Mouse (Mus musculus) retina, adult 2 months (tissue): ENCODE data around the gene Fip1l1.

ENCODE experiments used
- DNase-seq: peaks from one replicate; pipeline ENCODE4 v3.0.0-alpha.2; 2012; ENCODE audit warnings: low read depth, low spot score

Fip1l1 gene

DNA sequence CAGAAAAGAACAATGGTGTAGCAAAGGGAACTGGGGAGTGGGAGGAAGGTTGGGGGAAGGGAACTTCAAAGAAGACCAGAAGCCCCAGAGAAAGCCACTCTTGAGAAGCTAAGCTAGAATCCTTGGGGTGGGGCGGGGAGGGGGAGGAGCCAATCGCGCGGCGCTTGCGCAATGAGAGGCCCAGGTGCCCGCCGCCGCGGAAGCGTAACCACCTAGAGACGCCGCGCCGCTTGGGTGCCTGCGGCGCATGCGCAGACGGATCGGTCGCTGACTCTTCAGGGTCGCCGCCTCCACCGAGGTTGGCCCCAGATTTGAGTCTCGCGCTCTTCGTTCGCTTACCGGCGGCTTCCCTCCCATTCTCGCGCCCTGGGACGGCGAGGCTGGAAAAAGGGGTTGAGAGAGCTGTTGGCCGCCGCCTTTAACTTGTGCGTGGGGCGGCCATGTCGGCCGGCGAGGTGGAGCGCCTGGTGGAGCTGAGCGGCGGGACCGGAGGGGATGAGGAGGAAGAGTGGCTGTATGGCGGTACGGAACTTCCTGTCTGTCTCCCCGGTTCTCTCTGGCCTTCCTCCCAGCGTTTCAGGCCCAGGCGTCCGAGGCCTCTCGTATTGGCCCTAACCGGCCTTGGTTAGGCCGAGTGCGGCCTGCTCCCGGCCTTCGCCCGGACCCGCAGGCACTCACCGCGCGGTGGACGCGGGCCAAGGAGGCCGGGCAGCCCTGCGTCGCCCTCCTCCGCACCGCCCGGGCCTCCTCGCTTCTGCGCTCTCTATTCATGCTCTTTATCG is at the start of gene Fip1l1:
Gene Fip1l1, plus strand, starts transcription at position 210 of the 782 bp plus-strand sequence.
- peak; percentile 86 for DNase-seq

- no peak for DNase-seq
Observed at GRCm38 (mm10) chr5:74492705-74493104, 42.5 kb upstream of the Fip1l1 start.

GRCm38 (mm10) chr5:74511686-74512085 is 23.6 kb upstream of the Fip1l1 start:
- DNase-seq = no peak

GRCm38 (mm10) chr5:74527025-74527424 is 8.2 kb upstream of the Fip1l1 start:
- DNase-seq = no peak

DNA sequence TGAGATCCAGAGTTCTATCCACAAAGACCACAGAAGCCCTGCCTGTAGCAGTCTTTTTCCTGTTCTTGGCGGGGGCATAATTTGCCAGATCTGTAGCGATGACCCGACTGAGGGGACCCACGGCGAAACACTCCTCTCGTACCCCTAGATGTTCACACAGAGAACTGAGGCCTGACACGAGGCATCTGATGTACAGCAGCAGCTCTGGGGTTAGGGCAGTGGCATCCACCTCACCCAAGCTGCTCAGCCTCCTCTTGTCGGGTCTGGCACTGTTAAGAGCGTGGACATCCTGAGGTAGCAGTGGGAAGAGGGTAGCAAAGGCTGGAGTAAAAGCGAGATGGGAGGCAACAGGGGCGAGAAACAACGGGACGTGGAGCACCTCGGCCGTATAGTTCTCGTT is 4.5 kb upstream of the Fip1l1 start:
- no peak for DNase-seq

DNA sequence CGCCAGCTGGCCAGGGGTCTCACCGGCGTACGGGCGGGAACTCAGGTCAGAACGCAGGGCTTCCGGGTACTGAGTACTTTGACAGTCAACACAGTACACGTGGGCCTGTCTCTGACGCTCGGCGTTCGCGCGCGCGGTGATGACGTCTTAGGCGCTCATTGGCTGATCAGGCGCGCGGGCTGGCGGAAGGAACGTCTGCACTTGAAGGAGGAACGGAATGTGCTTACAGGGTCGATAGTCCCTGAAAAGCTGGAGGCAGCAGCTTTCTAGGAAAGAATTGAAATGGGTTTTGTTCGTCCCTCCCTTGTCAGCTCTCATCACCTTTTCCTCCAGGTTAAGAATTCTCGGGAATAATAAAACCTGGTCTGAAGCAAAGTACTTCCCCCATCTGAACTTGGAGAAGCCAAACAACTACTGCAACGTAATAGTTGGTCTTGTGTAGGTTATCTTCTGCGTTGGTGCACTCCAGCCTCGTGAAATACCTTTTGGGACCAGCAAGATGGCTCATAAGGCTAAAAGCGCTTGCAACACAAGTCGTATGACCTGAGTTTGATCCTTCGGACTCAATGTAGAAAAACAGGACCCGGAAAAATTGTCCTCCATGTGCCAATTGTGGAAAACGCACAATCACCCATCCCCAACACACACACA is 3.5 kb upstream of the Fip1l1 start, which contains the start of gene Scfd2:
Gene Scfd2, minus strand, starts transcription at position 130 of the 651 bp plus-strand sequence.
- peak; percentile 89 for DNase-seq

- no peak for DNase-seq
Observed at GRCm38 (mm10) chr5:74536180-74536947, 1.1 kb downstream of the Fip1l1 start.

DNA sequence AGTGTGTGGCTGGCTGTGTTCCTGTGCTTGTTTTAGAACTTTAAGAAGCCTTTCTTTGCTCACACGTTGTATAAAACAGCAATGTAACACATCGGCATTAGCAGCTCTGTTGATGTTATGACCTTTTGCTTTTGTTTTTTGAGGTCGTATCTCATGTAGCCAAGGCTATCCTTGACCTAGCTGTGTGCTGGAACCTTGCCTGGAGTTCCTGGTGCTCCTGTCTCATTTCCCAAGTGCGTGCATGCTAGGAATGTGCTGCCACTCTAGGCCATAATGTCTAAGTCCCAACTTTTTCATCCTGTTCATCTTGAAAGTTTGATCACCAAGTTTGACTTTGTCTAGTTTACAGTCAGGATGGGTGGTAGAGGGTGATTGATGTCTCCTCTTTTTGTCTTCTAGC is 10.4 kb downstream of the Fip1l1 start:
- no peak for DNase-seq

DNA sequence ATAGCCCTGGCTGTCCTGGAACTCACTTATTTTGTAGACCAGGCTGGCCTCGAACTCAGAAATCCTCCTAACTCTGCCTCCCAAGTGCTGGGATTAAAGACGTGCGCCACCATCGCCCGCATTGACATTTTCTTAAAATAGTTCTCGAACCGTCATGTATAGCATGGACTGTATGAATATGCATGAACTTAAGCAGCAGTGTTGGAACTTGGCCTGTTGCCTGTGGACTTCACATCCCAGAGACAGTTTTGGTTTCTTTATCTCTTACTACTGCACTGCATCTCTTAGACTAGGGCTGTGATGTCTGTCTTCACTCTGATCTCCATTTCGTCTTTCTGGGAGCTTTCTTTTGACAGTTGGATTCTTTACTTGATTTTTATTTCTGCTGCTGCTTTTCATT is 14.3 kb downstream of the Fip1l1 start:
- DNase-seq = no peak

DNA sequence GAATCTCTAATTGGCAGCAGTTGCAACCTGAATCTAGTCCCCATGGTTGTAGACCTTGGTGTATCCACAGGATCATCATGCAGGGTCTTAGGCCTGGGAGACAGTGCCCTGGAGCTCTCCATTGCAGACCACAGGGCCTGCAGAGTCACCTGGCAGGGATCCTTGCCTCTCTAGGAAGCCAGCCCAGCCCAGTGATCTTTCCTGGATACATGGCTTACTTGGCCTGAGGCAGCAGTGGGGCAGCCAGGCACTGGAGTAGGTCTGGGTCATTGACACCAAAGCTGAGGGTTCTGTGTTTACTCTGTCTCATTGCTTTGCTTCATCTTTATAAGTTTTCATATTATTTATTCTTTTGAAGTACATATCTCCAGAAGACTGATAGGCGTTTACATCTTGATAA is 25.9 kb downstream of the Fip1l1 start:
- DNase-seq = no peak

DNA sequence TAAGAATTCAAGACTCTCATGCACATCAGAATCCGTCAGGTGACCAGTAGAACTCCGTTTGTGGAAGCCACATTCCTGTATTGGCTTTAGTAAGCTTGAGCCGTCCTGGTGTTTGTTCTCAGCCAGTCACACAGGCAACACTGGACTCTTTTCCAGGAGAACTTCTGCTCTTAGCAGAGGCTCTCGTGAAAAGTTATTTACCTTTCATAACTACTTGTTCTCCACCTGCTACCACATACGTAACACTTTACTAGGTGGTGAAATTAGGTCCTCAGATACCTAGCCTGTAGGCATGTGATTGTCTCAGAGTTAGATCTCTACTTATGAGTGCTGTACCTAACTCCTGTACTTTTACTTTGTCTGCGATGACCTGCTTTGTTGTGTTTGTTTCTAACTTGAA is 36.5 kb downstream of the Fip1l1 start:
- DNase-seq = no peak

DNA sequence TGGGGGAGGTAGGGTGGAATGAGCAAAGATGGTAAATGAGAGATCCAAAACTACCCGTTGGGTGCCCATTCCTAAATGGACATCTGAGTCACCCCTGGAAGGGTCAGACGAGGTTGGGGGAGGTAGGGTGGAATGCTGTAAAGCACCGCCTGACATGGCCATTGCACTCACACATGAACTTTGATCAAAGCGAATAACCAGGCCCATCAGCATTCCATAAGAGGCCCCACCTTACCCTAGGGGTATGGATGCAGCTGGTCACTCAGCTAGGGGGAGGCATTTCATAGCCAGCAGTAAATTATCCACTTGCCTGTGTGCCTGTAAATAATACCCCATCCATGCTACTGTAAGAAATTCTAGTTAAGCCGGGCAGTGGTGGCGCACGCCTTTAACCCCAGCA is 53.9 kb downstream of the Fip1l1 start:
- DNase-seq = no peak

GRCm38 (mm10) chr5:74591413-74591812 is 56.2 kb downstream of the Fip1l1 start:
- no peak for DNase-seq

GRCm38 (mm10) chr5:74593147-74593546 is 57.9 kb downstream of the Fip1l1 start:
- DNase-seq = no peak

DNA sequence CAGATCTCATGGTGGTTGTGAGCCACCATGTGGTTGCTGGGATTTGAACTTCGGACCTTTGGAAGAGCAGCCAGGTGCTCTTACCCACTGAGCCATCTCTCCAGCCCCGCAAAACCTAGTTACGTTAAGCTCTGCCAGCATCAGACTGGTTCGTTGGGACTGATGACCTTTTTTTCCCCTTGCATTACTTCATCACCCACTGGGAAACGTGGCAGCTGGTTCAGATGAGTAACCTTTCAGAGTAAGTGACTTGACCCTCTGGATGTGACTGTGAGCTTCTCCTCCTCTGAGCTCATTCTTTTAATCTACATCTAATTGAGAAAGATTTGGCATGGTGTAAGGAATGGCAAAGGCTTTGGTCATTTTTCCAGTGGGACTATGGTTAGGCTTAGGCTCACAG is 64.8 kb downstream of the Fip1l1 start:
- DNase-seq = no peak

DNA sequence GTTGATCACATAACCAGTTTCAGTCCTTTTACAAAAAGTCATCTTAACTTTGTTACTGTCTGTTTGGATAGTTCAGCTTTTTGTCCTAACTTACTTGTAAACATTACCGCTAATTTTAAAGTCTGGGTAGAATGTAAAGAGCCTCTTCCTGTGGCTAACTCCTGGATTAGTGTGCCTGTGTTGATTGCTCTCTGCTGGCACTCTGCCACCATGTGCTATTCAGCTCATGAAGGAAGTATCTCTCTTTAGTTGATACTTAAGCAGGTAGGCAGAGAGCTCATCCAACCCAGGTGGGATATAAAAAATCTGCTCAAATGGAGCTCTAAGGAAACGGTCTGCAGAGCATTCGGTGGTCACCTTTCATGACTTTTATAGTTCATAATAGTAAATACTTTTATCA is 65.9 kb downstream of the Fip1l1 start:
- DNase-seq = no peak

GRCm38 (mm10) chr5:74601965-74602364 is 66.7 kb downstream of the Fip1l1 start:
- DNase-seq = no peak

DNA sequence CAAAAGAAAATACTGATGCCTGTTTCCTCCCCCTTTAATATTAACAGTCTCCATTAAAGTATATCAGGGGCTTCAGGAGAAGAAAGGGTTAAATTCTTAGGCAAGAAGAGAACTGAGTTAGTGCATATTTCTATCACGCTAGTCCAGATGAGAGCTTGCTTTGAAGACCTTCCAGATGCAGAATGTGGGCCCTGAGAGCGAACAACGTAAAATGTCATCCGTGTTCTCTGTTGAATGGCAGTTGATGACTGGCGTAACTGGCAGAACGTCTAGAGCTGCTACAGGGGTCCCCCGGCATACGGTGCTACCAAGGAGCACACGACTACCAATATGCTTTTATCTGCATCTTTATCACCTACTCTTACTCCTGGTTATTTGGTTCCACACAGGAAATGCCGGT is 67.1 kb downstream of the Fip1l1 start:
- no peak for DNase-seq

- DNase-seq = no peak
Observed at GRCm38 (mm10) chr5:74603306-74603705, 68.1 kb downstream of the Fip1l1 start.

DNA sequence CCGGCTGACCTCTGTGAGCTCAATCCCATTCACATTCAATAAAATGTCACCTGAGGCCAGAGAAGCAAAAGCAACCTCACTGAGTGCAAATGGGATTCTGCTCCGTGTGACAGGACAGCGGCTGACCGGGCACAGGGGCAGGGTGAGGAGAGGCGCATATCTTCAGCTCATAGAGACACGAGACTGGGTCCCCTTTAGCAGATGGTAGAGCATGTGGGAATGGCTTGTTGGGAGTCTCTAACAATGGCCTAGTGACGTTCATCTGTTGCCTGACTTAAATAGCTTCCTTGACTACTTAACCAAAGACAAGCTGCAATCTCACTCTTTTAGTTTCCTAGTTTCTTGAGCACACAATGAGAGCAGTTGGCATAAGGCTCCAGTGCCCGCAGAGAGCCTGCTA is 71.0 kb downstream of the Fip1l1 start:
- DNase-seq = no peak

DNA sequence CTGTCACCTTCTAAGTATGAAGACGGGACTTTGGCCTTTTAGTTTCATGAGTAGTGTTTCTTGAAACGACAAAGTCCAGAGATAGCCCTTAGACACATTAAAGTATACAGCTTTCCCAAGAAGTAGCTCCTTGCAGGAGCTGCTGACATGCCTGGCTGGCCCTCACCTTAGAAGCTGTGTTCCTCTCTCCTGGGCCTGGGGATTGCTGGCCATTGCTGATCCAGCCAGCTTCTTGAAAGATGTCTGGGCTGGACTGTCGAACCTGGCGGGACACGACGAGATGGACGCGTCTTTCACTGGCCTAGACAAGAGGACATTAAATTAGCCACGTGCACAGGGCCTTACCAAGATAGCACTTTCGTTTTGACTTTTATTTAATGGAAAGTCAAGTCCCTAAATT is 75.3 kb downstream of the Fip1l1 start:
- no peak for DNase-seq

DNA sequence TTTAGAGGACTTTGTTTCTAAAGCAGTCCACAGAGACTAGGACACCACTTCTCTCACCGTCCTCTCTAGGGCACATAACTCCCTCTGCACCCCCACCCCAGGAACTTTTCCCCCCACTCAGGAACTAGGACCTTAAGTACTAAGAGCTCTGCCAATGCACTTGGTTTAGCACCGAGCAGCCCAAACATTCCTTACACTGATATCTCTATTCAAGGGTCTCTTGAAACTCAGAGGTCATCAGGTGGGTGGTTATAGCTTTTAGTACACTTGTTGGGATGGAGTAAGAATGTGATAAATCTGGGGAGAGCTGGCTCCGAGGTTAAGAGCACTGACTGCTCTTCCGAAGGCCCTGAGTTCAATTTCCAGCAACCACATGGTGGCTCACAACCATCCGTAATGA is 77.5 kb downstream of the Fip1l1 start:
- no peak for DNase-seq
